ENCODE assay signal across 8 mouse cellular contexts in genomic region chr6:37442781-37443180, GRCm38 (mm10). TPM values are rescaled to one million over a fixed set of nuclear protein-coding genes. Genes with fewer than 3 reads are reported as not detected.
A peak's percentile ranks its signal among the peaks of the same experiment; 100 is the strongest.
DNase-seq lines count a peak whose midpoint lies in the region; ATAC-seq and TF ChIP-seq lines count a peak whose summit lies in the region.

No protein-coding gene starts in this region.

- peaks cover 42% of the 10 kb centered on the region for H3K79me2 ChIP-seq in C2C12 (ENCODE audit: control insufficient read depth, insufficient read depth)

- DNase-seq in embryo, embryonic 10.5 days (ENCODE audit: low spot score): peak; percentile 14
- no peak for DNase-seq in embryo, embryonic 10 days (ENCODE audit: low spot score)
- no peak for DNase-seq in frontal cortex, postnatal 10 days (ENCODE audit: low spot score in 2 of 2)
- no peak for DNase-seq in left cerebral cortex, adult 11 months (ENCODE audit: low spot score)
- no peak for DNase-seq in urinary bladder, adult 2 months (ENCODE audit: low spot score)

- H3K36me3 ChIP-seq in C2C12 (ENCODE audit: control insufficient read depth, insufficient read depth): peaks cover 3% of the 10 kb centered on the region
- H3K36me3 ChIP-seq in forebrain, embryonic 13.5 days (ENCODE audit: poor library complexity, severe bottlenecking): no peaks in the 10 kb centered on the region
- no peaks in the 10 kb centered on the region for H3K36me3 ChIP-seq in liver, embryonic 12.5 days

- H3K4me3 ChIP-seq in C2C12 (ENCODE audit: insufficient read depth, poor library complexity, severe bottlenecking): peak overlapping the region; percentile 7
- H3K4me3 ChIP-seq in forebrain, embryonic 13.5 days: peak overlapping the region; percentile 45
- H3K4me3 ChIP-seq in liver, embryonic 12.5 days: peak overlapping the region; percentile 82

- H3K4me2 ChIP-seq in forebrain, embryonic 13.5 days: peak overlapping the region; percentile 50
- H3K4me2 ChIP-seq in liver, embryonic 12.5 days: peak overlapping the region; percentile 97

- H3K27me3 ChIP-seq in C2C12 (ENCODE audit: control insufficient read depth, insufficient read depth, insufficient read length): no peaks in the 10 kb centered on the region
- no peaks in the 10 kb centered on the region; the same call in 1 of the 2 replicates for H3K27me3 ChIP-seq in forebrain, embryonic 13.5 days
- no peaks in the 10 kb centered on the region for H3K27me3 ChIP-seq in liver, embryonic 12.5 days (replicated peaks)

- peaks cover 19% of the 10 kb centered on the region for H3K4me1 ChIP-seq in forebrain, embryonic 13.5 days
- H3K4me1 ChIP-seq in liver, embryonic 12.5 days: peaks cover 15% of the 10 kb centered on the region

- H3ac ChIP-seq in C2C12 (ENCODE audit: control insufficient read depth, insufficient read length, low read depth): peak overlapping the region; percentile 12

- H3K9ac ChIP-seq in forebrain, embryonic 13.5 days: peak overlapping the region; percentile 61
- peak overlapping the region; percentile 68 for H3K9ac ChIP-seq in liver, embryonic 12.5 days

- H3K27ac ChIP-seq in forebrain, embryonic 13.5 days: no peak overlapping the region
- H3K27ac ChIP-seq in liver, embryonic 12.5 days: no peak overlapping the region

- WGBS in forebrain, embryonic 13.5 days: 48% methylated on average over 4 of the region's 4 CpGs
- WGBS in liver, embryonic 12.5 days (ENCODE audit: insufficient replicate concordance): 39% methylated on average over 4 of the region's 4 CpGs

- peaks cover 22% of the 10 kb centered on the region for H3K79me3 ChIP-seq in C2C12 (ENCODE audit: low read depth)

- H3K9me3 ChIP-seq in forebrain, embryonic 13.5 days (replicated peaks): no peaks in the 10 kb centered on the region
- no peaks in the 10 kb centered on the region for H3K9me3 ChIP-seq in liver, embryonic 12.5 days (replicated peaks)

- peak; percentile 13; the same call in 1 of the 2 replicates for ATAC-seq in forebrain, embryonic 13.5 days
- no peak for ATAC-seq in liver, embryonic 12.5 days

- no peak for TF ChIP-seq CTCF in C2C12 (IDR thresholded peaks at IDR 0.05; ENCODE audit: control insufficient read depth, insufficient read depth, insufficient read length)

TF ChIP-seq in C2C12, 6 proteins besides CTCF, POLR2A, EP300 and RAD21:
- TF ChIP-seq MYOG (IDR thresholded peaks at IDR 0.05; ENCODE audit: control insufficient read depth, extremely low read depth, insufficient read length) (no peak), USF1 (IDR thresholded peaks at IDR 0.05; ENCODE audit: low read depth) (no peak), MYOD1 (IDR thresholded peaks at IDR 0.05; ENCODE audit: control insufficient read depth, insufficient read length, low read depth) (no peak), CEBPB (IDR thresholded peaks at IDR 0.05; ENCODE audit: low read depth) (no peak), FOSL1 (IDR thresholded peaks at IDR 0.05; ENCODE audit: insufficient read depth, low read length, poor library complexity, severe bottlenecking) (no peak), MAX (IDR thresholded peaks at IDR 0.05) (no peak)

RNA-seq across cellular contexts. Expression of gene Creb3l2, which starts 0.8 kb away (rescaled TPM):
- polyA plus RNA-seq in C2C12 (2012; fragmentation: generic; extraction: Trizol): 8.8 TPM
- 2.0 and 2.1 TPM in 2 replicates for polyA plus RNA-seq in forebrain, embryonic 13.5 days (2015; fragmentation: Nextera tagmentation; extraction: Ambion mirVana)
- 5.0 and 5.1 TPM in 2 replicates for polyA plus RNA-seq in liver, embryonic 12.5 days (2016; fragmentation: Nextera tagmentation; extraction: Ambion mirVana)
- 35.0 and 42.5 TPM in 2 replicates for polyA plus RNA-seq in urinary bladder, adult 2 months (2012; rRNA removed)

Comparison
In these comparisons a context has a peak if more than half of its experiments do, and no peak if none do; other contexts are left out.
1. H3K4me3 ChIP-seq: peak in every context shown above with its lines; median percentile 82 in liver, embryonic 12.5 days; 45 in forebrain, embryonic 13.5 days; 7 in C2C12.